Mouse (Mus musculus) heart, postnatal 4 days (tissue): ENCODE measurements around the gene Ktn1. TPM values are rescaled to one million over a fixed set of nuclear protein-coding genes. Genes with fewer than 3 reads are reported as not detected.

Source experiments
- DNase-seq: peaks from one replicate; pipeline ENCODE4 v3.0.0; 2021
- total RNA-seq, 2 experiments: library from RNA; stranded (reverse); gene quantifications; 2 replicates each; pipeline ENCODE4 v1.2.3; 2021

Gene Ktn1
- total RNA-seq, 2 experiments from 2014 or later = 154 to 156 TPM

GRCm38 (mm10) chr14:47665061-47665778 is 17.0 kb downstream of the Ktn1 start:
- DNase-seq = no peak

DNA sequence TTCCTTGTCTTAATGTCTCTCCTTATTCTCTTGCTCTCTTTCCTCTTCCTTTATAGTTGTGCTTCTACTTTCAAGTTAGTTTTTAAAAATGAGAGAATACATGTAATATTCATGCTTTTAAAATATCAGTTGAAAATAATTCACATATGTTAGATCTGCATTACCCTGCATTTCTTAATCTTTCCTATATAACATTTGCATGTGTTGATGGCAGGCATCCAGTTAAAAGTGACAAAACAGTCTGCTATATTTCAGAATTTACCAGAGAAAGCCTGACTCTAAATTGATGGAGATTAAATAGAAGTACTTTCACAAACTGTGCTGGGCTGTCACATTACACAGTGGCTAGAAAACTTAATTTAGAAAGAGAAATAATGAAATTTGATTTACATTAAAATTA is 19.8 kb downstream of the Ktn1 start:
- DNase-seq = no peak

- no peak for DNase-seq
Measured at GRCm38 (mm10) chr14:47682886-47683285, 34.6 kb downstream of the Ktn1 start.

GRCm38 (mm10) chr14:47684579-47684978 is 36.3 kb downstream of the Ktn1 start:
- no peak for DNase-seq

- no peak for DNase-seq
Measured at GRCm38 (mm10) chr14:47699126-47699525, 50.9 kb downstream of the Ktn1 start.

DNA sequence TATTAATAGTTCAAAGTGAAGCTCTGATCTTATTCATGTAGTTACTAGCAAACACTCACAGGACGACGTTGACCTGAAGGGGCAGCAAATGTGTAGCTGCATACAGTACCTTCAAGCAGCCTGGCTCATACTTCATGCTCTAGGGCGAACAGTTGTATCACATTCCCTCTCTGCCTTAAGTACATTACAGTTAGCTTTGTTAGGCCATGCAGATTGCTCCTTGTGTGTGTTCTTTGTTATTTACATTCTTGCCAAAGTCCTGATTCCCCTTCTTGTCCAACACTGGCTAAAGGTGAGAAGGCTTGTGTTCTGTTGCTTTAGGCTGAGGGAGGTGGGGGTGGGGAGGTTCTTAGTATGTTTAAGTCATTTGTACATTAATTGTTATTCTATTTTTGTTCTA is 61.3 kb downstream of the Ktn1 start:
- DNase-seq = no peak

DNA sequence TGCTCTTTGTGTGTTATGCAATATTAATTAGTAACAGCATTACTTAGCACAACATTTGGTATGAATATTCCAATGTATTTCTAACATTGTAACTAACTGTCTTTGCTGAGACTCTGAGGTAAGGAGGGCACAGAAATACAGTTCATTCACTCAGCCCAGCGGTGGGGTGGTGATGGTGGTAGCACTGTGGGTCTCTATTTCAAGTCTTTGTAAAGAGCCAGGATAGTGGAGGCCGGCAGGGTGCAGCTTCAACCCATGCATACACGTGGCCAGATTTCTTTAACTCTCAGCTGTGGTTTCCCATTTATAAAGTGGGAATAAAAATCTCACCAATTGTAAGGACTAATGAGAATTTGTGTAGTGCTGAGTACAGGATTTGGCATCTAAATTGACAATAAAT is 67.5 kb downstream of the Ktn1 start:
- DNase-seq = no peak

- no peak for DNase-seq
Measured at GRCm38 (mm10) chr14:47717916-47718606, 69.8 kb downstream of the Ktn1 start.

GRCm38 (mm10) chr14:47720023-47720422 is 71.8 kb downstream of the Ktn1 start:
- no peak for DNase-seq

- DNase-seq = no peak
Measured at GRCm38 (mm10) chr14:47723035-47723434, 74.8 kb downstream of the Ktn1 start.

GRCm38 (mm10) chr14:47728594-47728993 is 80.3 kb downstream of the Ktn1 start:
- DNase-seq = no peak

GRCm38 (mm10) chr14:47735354-47735753 is 87.1 kb downstream of the Ktn1 start:
- no peak for DNase-seq

DNA sequence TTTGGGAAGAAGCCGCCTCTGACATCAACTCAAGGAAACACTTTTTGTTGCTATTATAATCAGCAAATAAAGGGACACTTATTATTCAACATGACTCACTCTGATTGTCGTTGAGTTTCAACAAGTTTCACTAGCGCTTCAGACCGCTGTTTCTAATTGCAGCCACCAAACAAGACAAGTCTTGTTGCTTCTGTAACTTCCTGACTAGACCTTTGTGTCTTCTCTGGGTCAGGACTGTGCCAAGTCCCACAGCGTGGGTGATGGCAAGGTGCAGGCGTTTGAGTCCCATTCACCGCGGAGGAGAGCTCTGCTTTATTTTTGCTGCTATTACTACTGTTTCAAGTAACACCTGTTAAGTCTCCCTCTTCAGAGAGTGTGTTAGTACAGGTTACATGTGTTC is 88.2 kb downstream of the Ktn1 start:
- DNase-seq = no peak

DNA sequence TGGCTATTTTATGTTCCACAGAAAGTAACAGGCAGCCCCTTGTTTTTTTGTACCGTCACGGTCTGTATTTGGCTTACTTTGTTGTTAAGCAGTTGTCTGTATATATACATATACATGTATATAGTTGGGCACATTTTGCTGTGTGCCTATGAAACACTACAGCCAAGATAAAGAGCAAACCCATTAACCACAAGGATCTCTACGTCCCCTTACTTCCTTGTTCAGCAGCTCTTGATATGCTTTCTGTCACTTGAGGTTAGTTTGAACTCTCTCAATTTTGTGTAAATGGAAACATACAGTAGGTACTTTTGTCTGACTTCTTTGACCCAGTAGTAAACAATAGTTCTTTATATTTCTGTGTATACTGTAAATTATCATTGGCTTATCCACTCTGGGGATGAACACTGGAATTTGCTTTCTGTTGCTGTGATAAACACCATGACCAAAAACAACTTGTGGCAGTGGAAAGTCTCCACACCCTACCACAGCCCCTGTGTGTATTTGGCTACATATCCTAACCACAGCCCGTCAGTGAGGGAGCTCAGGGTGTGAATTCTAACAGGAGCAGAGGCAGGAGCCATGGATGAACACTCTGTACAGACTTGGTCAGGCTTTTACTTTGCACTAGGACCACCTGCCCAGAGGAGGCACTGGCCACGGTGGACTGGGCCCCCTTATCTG is 92.2 kb downstream of the Ktn1 start:
- no peak for DNase-seq

- no peak for DNase-seq
Measured at GRCm38 (mm10) chr14:47741046-47741445, 92.8 kb downstream of the Ktn1 start.

DNA sequence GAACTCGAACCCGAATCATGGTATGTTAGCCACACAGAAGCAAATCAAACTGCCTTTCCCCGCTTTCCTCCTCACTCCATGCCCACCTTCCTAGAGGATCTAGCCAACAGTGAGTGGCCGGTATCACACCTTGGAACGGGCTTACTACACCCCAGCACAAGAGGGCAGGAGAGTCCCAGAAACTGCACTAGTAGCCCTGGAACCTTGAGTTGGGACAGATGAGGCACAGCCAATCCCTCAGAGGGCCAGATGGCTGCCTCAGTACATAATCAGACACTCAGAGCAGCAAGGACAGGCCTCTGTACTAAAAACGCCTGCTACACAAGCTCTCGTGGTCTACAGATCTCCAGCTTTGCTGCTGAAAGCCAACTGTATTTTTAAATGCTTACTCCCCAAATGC is 94.4 kb downstream of the Ktn1 start:
- DNase-seq = no peak

DNA sequence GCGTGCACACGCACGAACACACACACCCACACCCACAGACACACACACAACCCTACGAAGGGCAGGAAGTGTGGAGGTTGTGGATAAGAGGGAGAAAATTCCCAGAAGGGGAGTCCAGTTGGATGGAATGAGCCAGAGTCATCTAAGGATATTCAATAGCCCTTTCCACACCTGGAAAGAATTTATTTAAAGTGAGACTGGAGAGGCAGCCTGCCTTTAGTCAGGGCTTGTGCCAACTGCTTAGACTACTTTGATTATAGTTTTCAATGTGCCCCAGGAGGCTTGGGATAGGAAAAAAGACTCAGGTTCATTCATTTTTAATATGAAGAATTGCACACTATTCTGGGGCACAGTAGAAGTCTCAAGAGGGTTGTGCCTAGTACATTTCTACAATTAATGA is 96.8 kb downstream of the Ktn1 start:
- DNase-seq = no peak

DNA sequence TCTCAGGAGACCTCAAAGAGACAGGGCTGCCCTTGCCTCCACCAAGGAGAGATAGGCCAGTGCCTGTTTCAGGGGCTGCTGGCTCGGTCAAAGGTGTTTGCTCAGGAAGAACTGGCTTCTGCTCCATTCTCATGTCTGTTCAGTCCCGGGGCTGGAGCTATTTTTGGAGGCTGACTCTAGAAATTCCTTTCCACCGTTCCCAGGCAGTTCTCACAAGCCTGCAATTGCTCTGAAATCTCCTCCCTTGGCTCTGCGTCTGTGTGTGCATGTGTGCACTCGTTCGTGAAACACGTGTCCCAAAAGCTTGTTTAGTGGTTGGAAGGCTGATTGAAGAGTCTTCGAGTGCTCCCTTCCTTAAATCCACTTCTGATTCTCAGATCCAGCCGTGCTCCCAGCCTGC is 99.3 kb downstream of the Ktn1 start:
- DNase-seq = peak; percentile 70

GRCm38 (mm10) chr14:47748714-47749113 is 100.5 kb downstream of the Ktn1 start:
- DNase-seq = no peak

GRCm38 (mm10) chr14:47751422-47752205 is 103.4 kb downstream of the Ktn1 start:
- DNase-seq = peak; percentile 73

DNA sequence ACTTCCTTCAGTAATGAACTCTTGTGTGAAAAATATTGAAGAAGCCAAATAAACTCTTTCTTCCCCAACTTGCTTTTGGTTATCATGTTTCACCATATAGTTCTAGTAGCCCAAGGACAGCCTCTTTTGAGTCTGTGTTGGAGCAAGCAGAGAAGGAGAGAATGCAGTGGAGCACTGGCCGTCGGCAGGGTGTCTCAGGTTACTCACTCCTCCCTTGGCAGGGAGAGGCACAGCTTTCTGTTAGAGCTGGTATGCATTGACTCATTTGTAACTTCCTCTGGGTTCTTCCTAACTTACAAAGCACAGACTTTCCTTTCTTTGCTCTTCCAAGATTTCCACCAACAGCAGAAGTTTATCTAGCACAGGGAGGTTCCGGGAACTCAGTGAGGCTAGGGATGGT is 105.3 kb downstream of the Ktn1 start:
- no peak for DNase-seq

DNA sequence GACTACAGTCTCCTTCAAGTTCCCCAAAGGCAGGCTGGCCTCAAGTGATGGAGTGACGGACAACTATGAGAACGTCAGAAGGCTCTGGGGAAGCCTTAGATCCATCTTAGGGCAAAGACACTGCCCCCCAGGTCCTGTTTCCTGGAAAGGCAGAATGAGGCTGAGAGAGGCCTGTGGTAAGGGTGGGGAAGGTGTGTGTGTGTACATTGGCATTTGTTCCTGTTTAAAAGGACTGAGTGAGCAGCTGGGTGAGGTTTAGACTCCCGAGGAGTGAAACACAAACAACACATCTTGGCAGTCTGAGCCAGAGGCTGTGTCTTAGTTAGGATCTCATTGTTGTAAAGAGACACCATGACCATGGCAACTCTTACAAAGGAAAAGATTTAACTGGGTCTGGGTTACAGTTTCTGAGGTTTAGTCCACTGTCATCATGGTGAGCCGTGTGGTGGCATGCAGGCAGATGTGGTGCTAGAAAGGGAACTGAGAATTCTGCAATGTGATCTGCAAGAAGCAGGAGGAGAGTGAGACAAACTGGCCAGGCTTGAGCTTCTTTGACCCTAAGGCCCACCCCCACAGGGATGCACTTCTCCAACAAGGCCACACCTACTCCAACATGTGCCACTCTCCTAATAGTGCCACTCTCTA is 106.1 kb downstream of the Ktn1 start:
- DNase-seq = no peak
